Mouse (Mus musculus) cerebellum, adult 9-11 months (tissue): ENCODE measurements around the gene Ninj1.

Experiments
- DNase-seq: peaks from one replicate; pipeline ENCODE4 v3.0.0; 2022

Ninj1 gene

DNA sequence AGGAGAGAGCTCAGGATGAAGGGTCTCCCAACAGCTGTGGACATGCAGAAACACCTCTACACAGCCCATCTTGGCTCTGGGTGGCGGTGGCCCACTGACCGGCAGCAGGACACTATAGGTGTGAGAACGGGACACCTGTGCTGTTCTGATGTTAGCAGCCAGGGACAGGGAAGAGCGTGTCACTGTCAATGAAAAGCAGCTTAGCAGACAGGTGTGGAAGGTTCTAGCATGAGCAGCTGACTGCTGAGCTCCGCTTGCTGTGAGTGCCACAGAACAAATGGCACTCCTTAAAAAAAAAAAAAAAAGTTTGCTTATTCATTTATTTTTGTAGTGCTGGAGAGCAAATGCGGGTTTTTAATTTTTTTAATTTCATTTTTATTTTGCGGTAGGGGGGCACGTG is 50.3 kb downstream of the Ninj1 start:
- DNase-seq: no peak

DNA sequence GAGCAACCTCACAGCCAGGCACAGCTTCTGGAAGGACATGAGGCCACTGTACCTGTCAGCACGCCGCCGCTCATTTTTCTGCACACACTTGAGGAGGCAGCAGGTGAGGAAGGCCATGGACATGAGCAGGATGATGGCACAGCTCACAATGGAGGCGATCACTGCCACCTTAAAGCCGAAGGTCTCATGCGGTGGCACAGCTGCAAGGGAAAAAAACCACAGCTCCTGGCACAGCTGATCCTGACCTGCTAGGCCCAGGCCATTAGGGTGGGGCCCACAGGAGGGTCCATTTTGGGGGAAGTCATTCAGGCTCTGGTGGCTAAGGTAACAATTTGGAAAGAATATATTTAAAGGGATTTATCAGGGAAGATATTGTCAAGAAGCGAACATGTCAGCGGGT is 51.5 kb downstream of the Ninj1 start:
- DNase-seq: no peak

DNA sequence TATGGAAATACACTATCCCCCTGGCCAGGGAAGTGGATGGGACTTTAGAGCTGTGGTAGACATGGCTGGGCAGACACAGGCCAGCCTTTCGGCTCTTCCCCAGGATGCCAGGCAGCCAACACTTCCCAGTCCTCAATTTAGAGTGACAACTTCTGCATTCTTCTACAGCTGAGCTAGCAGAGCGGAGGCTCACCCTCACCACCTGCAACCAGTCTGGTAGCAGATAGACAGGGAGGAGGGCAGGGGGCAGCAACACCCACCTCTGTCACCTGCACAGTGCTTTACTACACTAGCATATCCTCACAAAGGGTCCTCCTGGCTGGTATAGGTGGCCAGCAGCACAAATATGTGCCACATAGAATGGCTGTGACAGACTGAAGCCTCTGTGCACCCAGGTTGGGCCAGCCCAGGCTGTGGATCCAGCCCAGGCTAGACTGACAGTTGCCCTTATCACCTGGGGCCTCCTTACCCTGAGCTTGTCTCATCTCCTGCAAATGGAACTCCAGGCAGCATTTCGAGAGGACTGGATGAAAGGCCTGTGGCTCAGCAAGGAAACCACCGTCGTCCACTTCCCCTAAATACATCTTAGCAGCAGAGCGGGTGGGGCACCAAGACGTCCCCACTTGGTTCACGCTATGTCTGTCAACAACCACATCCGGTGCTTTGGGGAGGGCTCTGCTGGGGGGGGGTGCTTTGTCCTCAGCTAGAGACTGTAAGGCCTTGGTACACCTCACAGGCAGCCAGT is 55.2 kb downstream of the Ninj1 start:
- no peak for DNase-seq

DNA sequence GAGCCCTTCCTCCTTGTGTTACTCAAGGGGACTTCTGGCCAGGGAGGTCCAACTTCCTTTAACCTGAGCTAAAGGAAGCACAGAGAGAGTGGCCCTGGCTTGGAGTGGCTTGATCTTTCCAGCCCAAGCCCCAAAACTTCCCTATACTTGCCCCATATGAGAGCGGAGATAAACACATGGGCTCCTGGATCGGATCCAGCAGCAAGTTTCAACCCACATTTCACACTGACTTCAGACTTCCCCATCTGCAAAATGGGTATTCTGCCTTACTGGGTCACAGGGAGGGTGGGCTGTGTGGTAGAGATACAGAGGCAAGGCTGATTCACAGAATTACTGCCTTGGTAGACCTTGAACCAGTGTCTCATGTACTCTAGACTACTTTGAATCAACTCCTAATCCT is 56.2 kb downstream of the Ninj1 start:
- no peak for DNase-seq

DNA sequence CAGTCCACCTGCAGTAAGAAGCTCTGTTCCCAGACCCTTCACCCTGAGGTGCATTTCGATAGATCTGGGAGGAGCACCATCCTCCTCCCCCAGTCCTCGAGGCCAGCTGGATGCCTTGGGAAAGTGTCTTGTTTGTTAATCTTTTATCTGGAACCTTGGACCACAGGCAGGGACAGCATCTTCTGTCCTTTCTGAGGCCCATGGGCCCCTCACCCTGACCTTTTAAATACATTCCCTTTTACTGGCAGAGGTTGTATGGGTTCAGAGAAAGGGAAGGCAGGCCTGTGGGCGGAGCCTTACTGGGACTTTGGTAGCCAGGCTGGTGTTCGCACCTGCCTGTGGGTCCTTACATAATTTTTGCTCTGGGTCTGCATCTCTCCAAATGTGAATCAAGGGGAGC is 58.0 kb downstream of the Ninj1 start:
- no peak for DNase-seq
